Mouse (Mus musculus): Measurements from ENCODE around the gene Sema4b. TPM values are rescaled to one million over a fixed set of nuclear protein-coding genes. Genes with fewer than 3 reads are reported as not detected.

Sema4b gene
- 1 to 10 TPM; 5.4 to 5.6 TPM for total RNA-seq (2021)
- long read RNA-seq, experiment 1, partial matches to known transcripts: 1 of 5 reads
- long read RNA-seq, experiment 1, other reads (novel, unspliced or antisense): 0 of 5 reads
- long read RNA-seq, experiment 2, partial matches to known transcripts: 0 of 1 reads
- long read RNA-seq, experiment 2, other reads (novel, unspliced or antisense): 0 of 1 reads

GRCm38 (mm10) chr7:80186531-80187296 is at the start of gene Sema4b:
TSS of gene Sema4b (plus strand) at chr7:80186841.
- peak; percentile 70 to 79 for DNase-seq (ENCODE audit: low spot score in 2 of 2)

DNA sequence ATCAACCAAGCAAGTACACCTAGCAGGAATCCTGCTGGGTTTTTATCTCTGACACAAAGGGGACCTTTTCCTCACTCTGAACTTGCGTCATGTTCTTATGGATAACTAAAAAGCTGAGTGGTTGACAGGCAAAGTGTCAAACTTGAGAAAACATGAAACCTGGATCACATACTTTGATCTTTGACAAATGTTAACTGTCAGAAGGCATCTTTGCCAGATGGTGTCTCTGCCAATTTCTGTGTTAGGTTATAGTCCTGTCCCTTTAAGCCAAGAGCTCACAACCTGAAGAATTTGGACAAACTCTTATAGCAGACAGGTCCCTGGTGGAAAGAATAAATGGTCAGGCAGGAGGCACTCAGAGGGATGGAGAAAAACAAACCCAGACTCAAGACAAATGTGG is 48.3 kb upstream of the Sema4b start:
- no peak for DNase-seq (ENCODE audit: low spot score in 2 of 2)

GRCm38 (mm10) chr7:80140815-80141214 is 45.8 kb upstream of the Sema4b start:
- peak; percentile 40 to 73 for DNase-seq (ENCODE audit: low spot score in 2 of 2)

GRCm38 (mm10) chr7:80143331-80144273 is 43.0 kb upstream of the Sema4b start:
- no peak for DNase-seq (ENCODE audit: low spot score in 2 of 2)

DNA sequence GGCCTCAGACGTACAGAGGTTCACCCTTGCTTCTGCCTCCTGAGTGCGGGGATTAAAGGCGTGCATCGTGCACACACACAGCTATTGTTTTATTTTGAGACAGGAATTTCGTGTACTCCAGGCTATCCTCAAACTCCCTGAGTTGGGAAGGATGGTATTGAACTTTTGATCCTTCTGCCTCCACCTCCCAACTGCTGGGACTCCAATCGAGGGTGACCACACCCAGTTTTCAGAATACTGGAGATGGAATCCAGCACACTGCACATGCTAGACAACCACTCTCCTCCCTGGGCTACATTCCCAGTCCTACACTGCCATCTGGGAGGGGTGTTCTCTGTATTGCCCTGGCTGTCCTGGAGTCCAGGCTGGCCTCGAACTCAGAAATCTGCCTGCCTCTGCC is 41.9 kb upstream of the Sema4b start:
- no peak for DNase-seq (ENCODE audit: low spot score in 2 of 2)

DNA sequence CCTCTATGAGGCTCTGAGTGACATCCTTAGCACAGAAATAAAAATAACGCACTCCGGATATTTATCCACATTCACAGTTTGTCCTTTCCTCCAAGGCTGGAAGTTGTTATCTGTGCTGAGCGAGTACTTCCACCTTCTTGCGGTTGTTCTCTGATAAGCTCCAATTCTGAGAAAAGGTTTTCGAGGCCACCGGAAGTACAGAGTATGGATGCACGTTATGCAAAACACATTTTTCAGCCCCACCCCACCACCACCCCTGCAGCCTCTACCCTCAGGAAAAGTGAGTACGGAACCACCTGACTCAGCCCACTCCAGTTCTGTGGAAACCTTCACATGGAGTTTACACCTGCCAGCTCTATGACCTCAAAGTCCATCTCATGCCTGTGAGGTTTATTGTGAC is 40.6 kb upstream of the Sema4b start:
- DNase-seq (ENCODE audit: low spot score in 2 of 2): no peak

- DNase-seq (ENCODE audit: low spot score in 2 of 2): no peak
These were observed 37.3 kb upstream of the Sema4b start for GRCm38 (mm10) chr7:80149356-80149755.

DNA sequence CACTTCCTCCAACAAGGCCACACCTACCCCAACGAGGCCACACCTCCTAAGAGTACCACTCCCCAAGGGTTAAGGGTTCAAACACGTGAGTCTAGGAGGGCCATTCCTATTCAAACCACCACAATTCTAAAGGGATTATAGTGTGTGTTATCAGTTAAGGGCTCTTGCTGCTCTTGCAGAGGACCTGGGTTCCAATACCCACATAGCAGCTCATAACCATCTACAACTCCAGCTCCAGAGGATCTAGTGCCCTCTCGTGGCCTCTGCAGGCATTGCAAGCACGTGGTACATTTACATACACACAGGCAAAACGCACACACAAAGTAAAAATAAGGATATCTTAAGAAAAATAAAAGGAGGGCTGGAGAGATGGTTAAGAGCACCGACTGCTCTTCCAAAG is 34.5 kb upstream of the Sema4b start:
- DNase-seq (ENCODE audit: low spot score in 2 of 2): no peak

DNA sequence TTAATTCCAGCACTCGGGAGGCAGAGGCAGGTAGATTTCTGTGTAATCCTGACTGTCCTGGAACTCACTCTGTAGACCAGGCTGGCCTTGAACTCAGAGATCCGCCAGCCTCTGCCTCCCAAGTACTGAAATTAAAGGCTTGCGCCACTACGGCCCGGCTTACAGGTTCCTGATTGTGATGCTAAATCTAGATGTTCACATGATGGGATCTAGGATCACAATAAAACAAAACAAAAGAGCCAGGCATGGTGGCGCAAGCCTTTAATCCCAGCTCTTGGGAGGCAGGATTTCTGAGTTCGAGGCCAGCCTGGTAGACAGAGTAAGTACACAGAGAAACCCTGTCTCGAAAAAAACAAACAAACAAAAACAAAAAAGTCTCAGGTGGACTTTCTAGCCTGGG is 33.9 kb upstream of the Sema4b start:
- DNase-seq (ENCODE audit: low spot score in 2 of 2): no peak

DNA sequence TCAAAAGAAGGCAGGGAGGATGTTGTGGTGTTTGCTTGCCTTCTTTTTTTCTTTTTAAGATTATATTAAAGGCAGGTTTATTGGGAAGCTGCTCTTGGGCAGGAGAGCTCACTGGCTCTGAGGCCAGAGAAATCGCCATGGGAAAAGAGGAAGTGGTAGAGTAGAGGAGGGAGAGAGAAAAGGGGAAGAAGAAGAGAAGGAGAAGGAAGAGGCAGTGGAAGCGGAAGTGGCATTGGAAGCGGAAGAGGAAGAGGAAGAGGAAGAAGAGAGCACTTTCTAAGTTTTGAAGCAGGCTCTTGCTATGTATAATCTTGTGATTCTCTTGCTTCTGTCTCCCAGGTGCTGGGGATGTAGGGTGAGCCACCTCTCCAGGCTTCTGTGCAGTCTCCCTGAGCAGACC is 32.0 kb upstream of the Sema4b start:
- DNase-seq (ENCODE audit: low spot score in 2 of 2): no peak

GRCm38 (mm10) chr7:80156711-80157227 is 29.9 kb upstream of the Sema4b start:
- peak in 1 of 2 experiments; percentile 29 for DNase-seq (ENCODE audit: low spot score in 2 of 2)

GRCm38 (mm10) chr7:80158496-80159268 is 28.0 kb upstream of the Sema4b start:
- no peak for DNase-seq (ENCODE audit: low spot score in 2 of 2)

DNA sequence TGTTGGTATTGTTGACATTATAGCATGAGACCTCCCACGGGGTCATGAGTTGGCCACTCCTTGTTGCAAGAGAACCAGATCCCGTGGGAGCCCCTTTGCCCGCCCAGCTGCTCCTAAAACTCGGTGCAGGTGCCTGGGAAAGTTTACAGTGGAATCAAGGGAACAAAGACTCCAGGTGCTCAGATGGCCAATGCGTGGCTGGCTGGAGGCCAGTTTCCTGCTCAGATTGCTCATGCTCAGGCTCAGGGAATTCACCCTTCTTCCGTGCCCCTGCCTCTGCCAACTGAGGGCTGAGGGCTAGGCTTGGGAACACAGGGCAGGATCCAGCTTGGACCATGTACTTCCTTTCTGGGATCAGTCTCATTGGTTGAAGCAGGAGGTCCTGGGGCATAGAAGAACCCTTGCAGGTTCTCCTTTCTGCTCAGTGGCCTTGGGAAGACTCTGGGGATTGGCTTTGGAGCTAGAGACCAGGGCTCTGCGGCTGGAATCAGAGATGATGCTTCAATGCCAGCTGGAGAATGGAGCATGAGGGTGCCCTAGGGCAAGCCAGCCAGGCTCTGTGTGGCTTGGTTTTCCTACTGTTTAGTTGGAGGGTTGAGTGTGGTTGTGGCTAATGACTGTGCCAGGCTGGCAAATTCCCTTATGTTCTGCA is 26.2 kb upstream of the Sema4b start:
- DNase-seq (ENCODE audit: low spot score in 2 of 2): no peak

DNA sequence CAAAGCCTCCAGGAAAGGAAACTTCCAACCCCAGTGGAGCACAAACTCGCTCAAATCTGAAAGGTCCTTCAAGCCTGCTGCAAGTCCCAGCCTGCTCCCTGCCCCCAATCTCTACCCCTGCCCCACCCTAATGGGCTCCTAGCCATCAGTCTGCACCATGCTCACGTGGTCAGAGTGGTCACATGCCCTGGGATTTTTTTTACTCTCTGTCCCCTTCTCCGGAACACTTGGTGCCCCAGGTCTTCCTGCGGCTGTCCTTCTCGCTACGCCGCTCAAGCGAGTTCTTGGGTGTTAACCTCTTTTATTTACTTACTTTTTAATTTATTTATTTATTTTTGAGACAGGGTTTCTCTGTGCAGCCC is 25.7 kb upstream of the Sema4b start:
- DNase-seq (ENCODE audit: low spot score in 2 of 2): no peak

- DNase-seq (ENCODE audit: low spot score in 2 of 2): no peak
These were observed 21.2 kb upstream of the Sema4b start for GRCm38 (mm10) chr7:80165432-80165831.

GRCm38 (mm10) chr7:80166740-80167139 is 19.9 kb upstream of the Sema4b start:
- peak in 1 of 2 experiments; percentile 28 for DNase-seq (ENCODE audit: low spot score in 2 of 2)

DNA sequence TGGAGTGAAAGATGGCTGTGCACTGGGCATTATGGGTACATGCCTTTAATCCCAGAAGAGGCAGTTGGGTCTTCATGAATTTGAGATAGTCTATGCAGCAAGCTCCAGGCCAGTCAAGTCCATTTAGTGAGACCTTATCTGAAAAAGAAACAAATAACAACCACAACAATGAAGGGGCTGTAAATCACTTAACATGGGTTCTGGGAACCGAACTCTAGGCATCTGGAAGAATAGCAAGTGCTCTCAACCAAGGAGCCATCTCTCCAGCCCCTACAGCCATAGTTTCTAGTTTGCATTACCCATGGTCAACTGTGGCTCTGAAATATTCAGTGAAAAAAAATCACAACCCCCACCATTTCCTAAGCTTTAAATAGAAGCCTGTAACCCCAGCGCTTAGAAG is 16.8 kb upstream of the Sema4b start:
- no peak for DNase-seq (ENCODE audit: low spot score in 2 of 2)

GRCm38 (mm10) chr7:80171345-80171744 is 15.3 kb upstream of the Sema4b start:
- DNase-seq (ENCODE audit: low spot score in 2 of 2): peak in 1 of 2 experiments; percentile 37

GRCm38 (mm10) chr7:80172069-80172956 is 14.3 kb upstream of the Sema4b start:
- DNase-seq (ENCODE audit: low spot score in 2 of 2): no peak
